Mouse (Mus musculus): ENCODE data around the gene Ttc32. TPM values are rescaled to one million over a fixed set of nuclear protein-coding genes. Genes with fewer than 3 reads are reported as not detected.

The Ttc32 gene
- polyA plus RNA-seq, 1 experiment from 2014 or later, result 16.2 TPM

DNA sequence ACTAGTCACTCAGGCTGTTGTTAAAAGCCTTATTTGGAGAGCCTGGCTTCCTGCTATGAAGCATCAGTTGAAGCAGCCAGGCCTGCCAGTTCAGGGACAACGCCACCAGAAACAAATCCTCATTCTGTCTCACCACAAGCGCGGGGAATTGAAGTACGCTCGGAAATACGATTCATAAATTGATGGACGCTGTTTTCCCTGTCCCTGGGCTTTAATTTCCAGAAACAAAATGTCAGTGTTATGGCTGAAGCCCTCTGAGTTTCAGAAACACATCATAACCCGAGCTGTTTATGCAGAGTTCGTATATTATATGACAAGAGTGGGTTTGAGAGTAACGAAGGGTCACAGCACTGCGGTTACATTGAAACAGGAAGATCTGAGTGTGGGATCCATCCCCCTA, 25.5 kb downstream of the Ttc32 start:
- no peak overlapping the region for H3K4me3 ChIP-seq (ENCODE audit: inconsistent target)
- H3K79me2 ChIP-seq (ENCODE audit: inconsistent target), result no peaks in the 10 kb centered on the region
- H3K27ac ChIP-seq, result no peak overlapping the region
- WGBS (ENCODE audit: missing documents), result 69% methylated on average over 11 of the region's 11 CpGs
- H3K36me3 ChIP-seq (ENCODE audit: inconsistent target), result no peaks in the 10 kb centered on the region

DNA sequence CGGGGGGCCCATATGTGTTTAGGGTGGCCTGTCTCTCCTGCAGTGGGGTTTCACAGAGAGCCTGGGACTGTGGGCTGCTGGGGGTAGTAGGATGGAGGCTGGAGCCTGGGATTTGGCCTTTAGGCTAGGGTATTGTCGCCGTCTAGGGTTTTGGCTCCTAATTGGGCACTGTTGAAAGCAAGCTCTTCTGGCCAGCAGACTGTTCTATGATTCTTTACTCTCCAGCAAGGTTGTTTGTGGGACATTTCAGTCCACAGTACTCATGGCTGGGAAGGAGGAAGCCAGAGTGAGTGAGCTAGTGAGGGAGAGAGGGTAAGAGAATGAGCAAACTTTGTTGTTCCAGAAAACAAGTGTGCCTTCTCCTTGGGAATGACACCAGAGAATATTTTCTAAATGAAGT, 29.7 kb downstream of the Ttc32 start:
- Histone ChIP-seq H3K36me3 (ENCODE audit: inconsistent target) (no peaks in the 10 kb centered on the region), H3K4me3 (ENCODE audit: inconsistent target) (no peak overlapping the region), H3K27ac (no peak overlapping the region), H3K79me2 (ENCODE audit: inconsistent target) (no peaks in the 10 kb centered on the region)
- WGBS (ENCODE audit: missing documents), result 96% methylated on average over 3 of the region's 3 CpGs

DNA sequence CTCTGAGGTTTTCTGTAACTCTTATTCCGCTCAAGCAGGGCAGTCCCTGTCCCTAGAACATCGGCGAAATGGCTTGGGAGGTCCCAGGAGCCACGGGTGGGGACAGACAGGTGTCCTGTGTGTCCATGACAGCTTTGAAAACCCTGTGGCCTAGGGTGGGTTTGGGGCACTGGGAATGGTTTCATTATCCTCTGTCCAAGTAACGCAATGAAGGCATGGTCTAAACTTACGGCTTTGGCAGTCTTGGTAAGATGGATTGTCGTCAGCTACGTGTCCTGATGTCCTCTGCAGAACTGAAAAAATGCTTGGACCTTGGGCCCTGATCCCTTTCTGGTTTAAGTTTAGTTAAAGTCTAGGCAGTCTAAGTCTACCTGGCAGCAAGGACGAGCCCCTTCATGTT, 30.2 kb downstream of the Ttc32 start:
- H3K27ac ChIP-seq, result no peak overlapping the region
- H3K4me3 ChIP-seq (ENCODE audit: inconsistent target), result no peak overlapping the region
- no peaks in the 10 kb centered on the region for H3K79me2 ChIP-seq (ENCODE audit: inconsistent target)
- WGBS (ENCODE audit: missing documents), result 92% methylated on average over 9 of the region's 9 CpGs
- no peaks in the 10 kb centered on the region for H3K36me3 ChIP-seq (ENCODE audit: inconsistent target)

DNA sequence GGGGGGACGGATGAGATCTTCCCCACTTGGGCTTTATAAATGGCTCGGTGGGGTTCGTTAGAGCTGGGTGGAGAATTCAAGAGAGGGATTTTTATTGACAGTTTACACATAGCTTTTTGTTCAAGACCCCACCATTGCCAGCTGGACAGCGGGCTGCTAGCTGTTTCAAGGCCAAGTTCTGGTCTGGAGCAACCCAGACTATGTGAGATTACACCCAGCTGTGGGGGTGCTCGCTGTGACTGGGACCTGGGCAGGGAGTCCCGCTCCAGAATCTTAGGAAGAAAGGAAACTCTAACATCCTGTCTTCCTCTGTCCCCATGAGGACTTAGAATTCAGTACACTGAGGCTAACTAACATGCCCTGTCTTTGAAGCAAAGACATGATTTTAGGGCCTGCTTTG, 33.8 kb downstream of the Ttc32 start:
- H3K27ac ChIP-seq, result no peak overlapping the region
- no peak overlapping the region for H3K4me3 ChIP-seq (ENCODE audit: inconsistent target)
- 86% methylated on average over 6 of the region's 6 CpGs for WGBS (ENCODE audit: missing documents)
- H3K36me3 ChIP-seq (ENCODE audit: inconsistent target), result no peaks in the 10 kb centered on the region
- H3K79me2 ChIP-seq (ENCODE audit: inconsistent target), result no peaks in the 10 kb centered on the region

DNA sequence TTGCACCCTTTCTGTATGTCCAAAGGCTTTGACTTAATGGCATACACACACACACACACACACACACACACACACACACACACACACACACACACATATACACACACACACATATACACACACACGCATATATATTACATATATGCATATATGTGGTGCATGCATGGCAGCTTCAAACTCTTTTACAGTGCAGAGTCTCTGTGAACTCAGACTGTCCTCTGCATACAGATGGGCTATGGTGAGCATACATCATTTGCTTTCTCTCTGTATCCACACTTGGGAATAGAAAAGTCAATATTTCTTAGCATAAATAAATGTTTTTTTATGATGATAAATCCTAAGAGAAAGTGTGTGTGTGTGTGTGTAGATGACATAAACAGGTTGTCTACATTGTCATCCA, 41.3 kb downstream of the Ttc32 start:
- no CpG with 5 or more reads among the region's 1 CpGs for WGBS (ENCODE audit: missing documents)
- H3K27ac ChIP-seq, result no peak overlapping the region
- no peaks in the 10 kb centered on the region for H3K36me3 ChIP-seq (ENCODE audit: inconsistent target)
- no peak overlapping the region for H3K4me3 ChIP-seq (ENCODE audit: inconsistent target)
- H3K79me2 ChIP-seq (ENCODE audit: inconsistent target), result no peaks in the 10 kb centered on the region

DNA sequence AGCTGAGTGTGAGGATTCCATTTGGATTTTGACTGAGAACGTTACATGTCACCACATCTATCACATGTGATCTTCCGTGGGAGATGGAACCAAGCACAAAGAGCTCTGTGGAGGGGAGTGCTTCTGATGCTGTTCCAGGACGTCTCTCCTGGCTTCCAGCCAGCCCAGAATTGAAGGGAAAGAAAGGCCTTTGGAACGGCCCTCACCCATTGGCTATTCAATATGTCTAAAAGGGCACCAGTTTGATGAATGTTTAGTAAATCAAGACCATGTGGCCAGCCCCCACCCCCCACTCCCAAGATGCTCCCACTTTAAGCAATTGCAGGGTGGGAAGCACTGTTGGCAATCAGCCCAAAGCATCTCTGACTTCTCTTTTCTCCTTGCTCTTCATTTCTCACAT, 41.7 kb downstream of the Ttc32 start:
- no peaks in the 10 kb centered on the region for H3K36me3 ChIP-seq (ENCODE audit: inconsistent target)
- 82% methylated on average over 4 of the region's 4 CpGs for WGBS (ENCODE audit: missing documents)
- no peaks in the 10 kb centered on the region for H3K79me2 ChIP-seq (ENCODE audit: inconsistent target)
- H3K27ac ChIP-seq, result no peak overlapping the region
- no peak overlapping the region for H3K4me3 ChIP-seq (ENCODE audit: inconsistent target)

DNA sequence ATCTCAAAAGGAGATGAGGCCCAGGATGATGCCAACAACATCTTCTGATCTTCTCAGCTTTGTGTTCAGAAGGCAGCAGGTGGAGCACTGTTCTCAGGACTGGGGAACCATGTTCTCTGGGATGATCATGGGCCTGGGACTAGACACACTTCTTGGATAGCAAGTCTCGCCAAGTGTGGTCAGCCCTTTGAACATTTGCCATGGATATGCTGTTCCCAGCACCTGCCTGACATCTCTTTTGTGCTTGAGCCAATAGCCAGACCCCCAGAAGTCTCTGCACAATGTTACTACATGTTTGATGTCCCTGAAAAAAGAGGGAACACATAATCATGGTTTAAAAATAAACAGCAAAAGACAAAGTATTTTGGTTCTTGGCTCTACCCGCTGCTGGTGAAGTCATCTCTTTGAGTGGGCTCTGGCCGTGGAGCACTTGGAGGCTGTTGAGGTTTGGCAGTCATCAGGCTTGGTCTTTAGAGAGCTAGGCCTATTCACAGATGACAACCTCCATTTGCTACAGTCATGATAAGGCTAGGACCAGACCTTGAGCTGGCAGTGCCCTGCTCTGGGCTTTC, 47.8 kb downstream of the Ttc32 start:
- Histone ChIP-seq H3K4me3 (ENCODE audit: inconsistent target) (no peak overlapping the region), H3K36me3 (ENCODE audit: inconsistent target) (no peaks in the 10 kb centered on the region)

DNA sequence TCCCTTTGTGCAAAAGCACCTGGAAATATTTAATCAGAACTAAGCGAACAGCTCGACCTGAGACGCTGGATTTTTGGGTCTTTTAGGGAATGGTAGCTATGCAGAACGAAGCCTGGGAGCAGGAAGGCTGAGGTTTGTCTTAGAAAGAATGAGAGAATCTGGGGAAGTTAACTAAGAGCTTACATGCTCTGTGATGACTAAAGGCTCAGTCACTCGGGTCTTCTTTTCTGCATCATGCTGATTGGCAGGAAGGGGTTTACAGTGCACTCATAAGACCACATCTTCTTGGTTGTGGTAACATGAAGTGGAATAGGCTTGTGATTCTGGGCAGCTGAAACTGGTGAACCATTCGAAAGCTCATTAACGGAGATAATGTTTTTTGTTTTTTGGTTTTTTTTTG, 60.4 kb downstream of the Ttc32 start:
- Histone ChIP-seq H3K36me3 (ENCODE audit: inconsistent target) (no peaks in the 10 kb centered on the region), H3K79me2 (ENCODE audit: inconsistent target) (no peaks in the 10 kb centered on the region), H3K4me3 (ENCODE audit: inconsistent target) (no peak overlapping the region), H3K27ac (no peak overlapping the region)
- 84% methylated on average over 7 of the region's 7 CpGs for WGBS (ENCODE audit: missing documents)

More for the DNA sequence above, 47.8 kb downstream of the Ttc32 start:
- H3K79me2 ChIP-seq (ENCODE audit: inconsistent target), result no peaks in the 10 kb centered on the region
- WGBS (ENCODE audit: missing documents), result 90% methylated on average over 3 of the region's 3 CpGs
- no peak overlapping the region for H3K27ac ChIP-seq

Other genes starting within 250 kb of the Ttc32 start
- 297 to 494 TPM (median 475 TPM) in 3 replicates for gene Laptm4a, start 108.3 kb upstream of the Ttc32 start, polyA plus RNA-seq (2018)
- not detected in 3 replicates for gene Matn3, start 82.1 kb upstream of the Ttc32 start, polyA plus RNA-seq (2018)
- 0.49 to 1.4 TPM (median 1.3 TPM) in 3 replicates for gene Wdr35, start 56.1 kb upstream of the Ttc32 start, polyA plus RNA-seq (2018)